8 mouse cellular contexts compared by ENCODE assay signal in genomic region chr5:36988781-36989624, GRCm38 (mm10). TPM values are rescaled to one million over a fixed set of nuclear protein-coding genes. Genes with fewer than 3 reads are reported as not detected.
DNase-seq lines count a peak whose midpoint lies in the region; ATAC-seq and TF ChIP-seq lines count a peak whose summit lies in the region.

Wfs1 (minus strand) TSS chr5:36989205.

- WGBS in hindbrain, postnatal 0 days = under 1% methylated on average over 51 of the region's 60 CpGs

- H3K36me3 ChIP-seq in hindbrain, postnatal 0 days (ENCODE audit: insufficient read depth, low read length) = no peaks in the 10 kb centered on the region

- peak within 1 kb of the TSS; percentile 98 for H3K4me2 ChIP-seq in hindbrain, postnatal 0 days (ENCODE audit: low read depth, low read length)

- 0 out of 2 replicates have a peak within 1 kb of the TSS, but pooled peaks have one; percentile 51 for H3K27ac ChIP-seq in hindbrain, postnatal 0 days

- H3K9me3 ChIP-seq in hindbrain, postnatal 0 days (ENCODE audit: low read length) = no peaks in the 10 kb centered on the region

- peak; percentile 99 for DNase-seq in ZHBTc4 (ENCODE audit: low read depth, low spot score)
- peak; percentile 80 to 94 for DNase-seq in cerebellum, postnatal 4 days (ENCODE audit: low spot score in 2 of 2)
- peak; percentile 97 to 99 for DNase-seq in gastrocnemius, adult 8-10 months (ENCODE audit: low spot score in 2 of 2)
- peak; percentile 97 for DNase-seq in hindbrain, postnatal 0 days (ENCODE audit: low spot score)
- peak; percentile 89 to 95 for DNase-seq in left cerebral cortex, adult 18-20 months (ENCODE audit: low spot score in 2 of 2)
- peak; percentile 97 to 99 for DNase-seq in lung, postnatal 4 days
- peak; percentile 99 for DNase-seq in retina, postnatal 1 day
- peak; percentile 95 for DNase-seq in thymus, postnatal 4 days

- H3K27me3 ChIP-seq in hindbrain, postnatal 0 days (ENCODE audit: insufficient read depth, low read length) = no peaks in the 10 kb centered on the region

- peak within 1 kb of the TSS; percentile 67 for H3K4me3 ChIP-seq in hindbrain, postnatal 0 days (ENCODE audit: low read length)

- no peaks in the 10 kb centered on the region; the same call in none of the 2 replicates for H3K4me1 ChIP-seq in hindbrain, postnatal 0 days (ENCODE audit: insufficient read depth, low read length)

- peak; percentile 47 for TF ChIP-seq CTCF in hindbrain, postnatal 0 days (IDR thresholded peaks at IDR 0.05; ENCODE audit: low read depth)

- ATAC-seq in hindbrain, postnatal 0 days = peak; percentile 98

- peak within 1 kb of the TSS; percentile 57 for H3K9ac ChIP-seq in hindbrain, postnatal 0 days (replicated peaks; ENCODE audit: low read length)

RNA-seq across cellular contexts. Expression of gene Wfs1, which starts in this region (rescaled TPM):
- 10 to 100 TPM; 51.3 to 68.1 (median 58.9) TPM for total RNA-seq in gastrocnemius, adult 8-10 months (2022)
- total RNA-seq in hindbrain, postnatal 0 days (2014; rRNA removed) = 9.8 and 14.0 TPM in 2 replicates
- polyA plus RNA-seq in hindbrain, postnatal 0 days (2015; fragmentation: Nextera tagmentation; extraction: Ambion mirVana) = 8.7 and 9.2 TPM in 2 replicates
- total RNA-seq in left cerebral cortex, adult 18-20 months (2021) = 100 to 1,000 TPM; 136 to 137 TPM

Comparison
In these comparisons a context has a peak if more than half of its experiments do, and no peak if none do; other contexts are left out.
1. Peak in every context shown above with its lines: DNase-seq, ATAC-seq, H3K4me3 ChIP-seq and H3K27ac ChIP-seq.